Mouse (Mus musculus): Measurements from ENCODE around the gene Gpr18. TPM values are rescaled to one million over a fixed set of nuclear protein-coding genes. Genes with fewer than 3 reads are reported as not detected.
A peak's percentile ranks its signal among the peaks of the same experiment; 100 is the strongest.
"Not testable (repeated sequence)": the region's sequence is repeated elsewhere in the genome, so short reads cannot be mapped to it uniquely, and the experiment has no call there.

Gpr18 gene
- polyA plus RNA-seq, 1 experiment, result not detected

- TF ChIP-seq TAL1 (IDR thresholded peaks at IDR 0.05; ENCODE audit: low read length) (no peak), GATA1 (IDR thresholded peaks at IDR 0.05; ENCODE audit: low read length) (no peak)
- Histone ChIP-seq H3K4me3 (replicated peaks) (no peak overlapping the region), H3K27me3 (ENCODE audit: control insufficient read depth) (no peaks in the 10 kb centered on the region), H3K9me3 (ENCODE audit: control insufficient read depth, low read length) (no peaks in the 10 kb centered on the region), H3K4me1 (ENCODE audit: control insufficient read depth) (no peaks in the 10 kb centered on the region; the same call in 1 of the 2 replicates), H3K36me3 (ENCODE audit: control insufficient read depth) (peaks cover 4% of the 10 kb centered on the region)
Observed at GRCm38 (mm10) chr14:121893747-121894146, 21.8 kb downstream of the Gpr18 start.

GRCm38 (mm10) chr14:121884150-121884797 lies 31.3 kb downstream of the Gpr18 start:
- Histone ChIP-seq H3K27me3 (ENCODE audit: control insufficient read depth) (no peaks in the 10 kb centered on the region), H3K9me3 (ENCODE audit: control insufficient read depth, low read length) (no peaks in the 10 kb centered on the region), H3K4me3 (replicated peaks) (no peak overlapping the region), H3K4me1 (ENCODE audit: control insufficient read depth) (peaks cover 9% of the 10 kb centered on the region), H3K36me3 (ENCODE audit: control insufficient read depth) (peaks cover 9% of the 10 kb centered on the region)
- TF ChIP-seq GATA1 (IDR thresholded peaks at IDR 0.05; ENCODE audit: low read length), result no peak
- TF ChIP-seq TAL1 (IDR thresholded peaks at IDR 0.05; ENCODE audit: low read length), result no peak

GRCm38 (mm10) chr14:121881211-121881610 lies 34.4 kb downstream of the Gpr18 start:
- H3K36me3 ChIP-seq (ENCODE audit: control insufficient read depth), result peaks cover 9% of the 10 kb centered on the region
- no peak overlapping the region for H3K4me3 ChIP-seq (replicated peaks)
- peaks cover 3% of the 10 kb centered on the region for H3K27me3 ChIP-seq (ENCODE audit: control insufficient read depth)
- no peaks in the 10 kb centered on the region for H3K9me3 ChIP-seq (ENCODE audit: control insufficient read depth, low read length)
- H3K4me1 ChIP-seq (ENCODE audit: control insufficient read depth), result peaks cover 25% of the 10 kb centered on the region
- TF ChIP-seq TAL1 (IDR thresholded peaks at IDR 0.05; ENCODE audit: low read length), result no peak
- TF ChIP-seq GATA1 (IDR thresholded peaks at IDR 0.05; ENCODE audit: low read length), result no peak

GRCm38 (mm10) chr14:121879266-121879840 lies 36.2 kb downstream of the Gpr18 start:
- no peak for TF ChIP-seq TAL1 (IDR thresholded peaks at IDR 0.05; ENCODE audit: low read length)
- TF ChIP-seq GATA1 (IDR thresholded peaks at IDR 0.05; ENCODE audit: low read length), result no peak
- H3K36me3 ChIP-seq (ENCODE audit: control insufficient read depth), result peaks cover 4% of the 10 kb centered on the region

GRCm38 (mm10) chr14:121878859-121879206 lies 36.7 kb downstream of the Gpr18 start:
- no peak for TF ChIP-seq GATA1 (IDR thresholded peaks at IDR 0.05; ENCODE audit: low read length)
- no peak for TF ChIP-seq TAL1 (IDR thresholded peaks at IDR 0.05; ENCODE audit: low read length)
- Histone ChIP-seq H3K36me3 (ENCODE audit: control insufficient read depth) (peaks cover 4% of the 10 kb centered on the region), H3K4me3 (replicated peaks) (peak overlapping the region; percentile 95), H3K9me3 (ENCODE audit: control insufficient read depth, low read length) (no peaks in the 10 kb centered on the region), H3K27me3 (ENCODE audit: control insufficient read depth) (peaks cover 3% of the 10 kb centered on the region), H3K4me1 (ENCODE audit: control insufficient read depth) (peaks cover 23% of the 10 kb centered on the region)

More at GRCm38 (mm10) chr14:121879266-121879840, 36.2 kb downstream of the Gpr18 start:
- Histone ChIP-seq H3K9me3 (ENCODE audit: control insufficient read depth, low read length) (no peaks in the 10 kb centered on the region), H3K4me1 (ENCODE audit: control insufficient read depth) (peaks cover 25% of the 10 kb centered on the region), H3K27me3 (ENCODE audit: control insufficient read depth) (peaks cover 3% of the 10 kb centered on the region), H3K4me3 (replicated peaks) (peak overlapping the region; percentile 95)

GRCm38 (mm10) chr14:121878176-121878858 lies 37.3 kb downstream of the Gpr18 start, which contains the start of gene Ubac2:
Gene Ubac2 (plus strand): TSS chr14:121878620.
- H3K4me1 ChIP-seq (ENCODE audit: control insufficient read depth), result peaks cover 23% of the 10 kb centered on the region
- TF ChIP-seq GATA1 (IDR thresholded peaks at IDR 0.05; ENCODE audit: low read length) (no peak), TAL1 (IDR thresholded peaks at IDR 0.05; ENCODE audit: low read length) (no peak)
- H3K36me3 ChIP-seq (ENCODE audit: control insufficient read depth), result peaks cover 4% of the 10 kb centered on the region
- no peaks in the 10 kb centered on the region for H3K9me3 ChIP-seq (ENCODE audit: control insufficient read depth, low read length)
- peak within 1 kb of the TSS; percentile 95 for H3K4me3 ChIP-seq (replicated peaks)
- H3K27me3 ChIP-seq (ENCODE audit: control insufficient read depth), result peaks cover 3% of the 10 kb centered on the region

- peaks cover 23% of the 10 kb centered on the region for H3K4me1 ChIP-seq (ENCODE audit: control insufficient read depth)
- H3K36me3 ChIP-seq (ENCODE audit: control insufficient read depth), result peaks cover 4% of the 10 kb centered on the region
- no peaks in the 10 kb centered on the region for H3K9me3 ChIP-seq (ENCODE audit: control insufficient read depth, low read length)
- peak overlapping the region; percentile 95 for H3K4me3 ChIP-seq (replicated peaks)
- no peak for TF ChIP-seq TAL1 (IDR thresholded peaks at IDR 0.05; ENCODE audit: low read length)
- no peak for TF ChIP-seq GATA1 (IDR thresholded peaks at IDR 0.05; ENCODE audit: low read length)
- peaks cover 3% of the 10 kb centered on the region for H3K27me3 ChIP-seq (ENCODE audit: control insufficient read depth)
Observed at GRCm38 (mm10) chr14:121877640-121878039, 37.9 kb downstream of the Gpr18 start.

GRCm38 (mm10) chr14:121876860-121877259 lies 38.7 kb downstream of the Gpr18 start:
- Histone ChIP-seq H3K4me1 (ENCODE audit: control insufficient read depth) (peaks cover 23% of the 10 kb centered on the region), H3K4me3 (replicated peaks) (no peak overlapping the region), H3K9me3 (ENCODE audit: control insufficient read depth, low read length) (no peaks in the 10 kb centered on the region), H3K27me3 (ENCODE audit: control insufficient read depth) (peaks cover 3% of the 10 kb centered on the region), H3K36me3 (ENCODE audit: control insufficient read depth) (peaks cover 4% of the 10 kb centered on the region)
- no peak for TF ChIP-seq GATA1 (IDR thresholded peaks at IDR 0.05; ENCODE audit: low read length)
- no peak for TF ChIP-seq TAL1 (IDR thresholded peaks at IDR 0.05; ENCODE audit: low read length)

GRCm38 (mm10) chr14:121876190-121876589 lies 39.4 kb downstream of the Gpr18 start:
- not testable (repeated sequence) for H3K4me3 ChIP-seq (replicated peaks); H3K27me3 ChIP-seq (ENCODE audit: control insufficient read depth); H3K9me3 ChIP-seq (ENCODE audit: control insufficient read depth, low read length); H3K36me3 ChIP-seq (ENCODE audit: control insufficient read depth)
- H3K4me1 ChIP-seq (ENCODE audit: control insufficient read depth), result peaks cover 23% of the 10 kb centered on the region
